Mouse (Mus musculus) liver, adult 2 months (tissue): ENCODE data around the gene Tmem191c. TPM values are rescaled to one million over a fixed set of nuclear protein-coding genes. Genes with fewer than 3 reads are reported as not detected.
A peak's percentile ranks its signal among the peaks of the same experiment; 100 is the strongest.
"Not testable (repeated sequence)": the region's sequence is repeated elsewhere in the genome, so short reads cannot be mapped to it uniquely, and the experiment has no call there.

Experiments
- DNase-seq: peaks from one replicate; pipeline ENCODE4 v3.0.0-alpha.2; 2011; ENCODE audit warnings: low read depth, low spot score; ENCODE audit errors: extremely low read depth
- H3K27ac ChIP-seq: fragments of 200-500 bp; replicated peaks from 2 replicates; pipeline ENCODE4 v1.5.1; 2012; ENCODE audit warnings: low read depth, mild to moderate bottlenecking, control low read depth, inconsistent platforms, low read length; ENCODE audit not compliant: insufficient read depth
- H3K27me3 ChIP-seq: fragments of 200-500 bp; 2 replicates; pipeline ENCODE4 v1.6.1; 2012; ENCODE audit warnings: mild to moderate bottlenecking, moderate library complexity, low read length, inconsistent platforms; ENCODE audit not compliant: control insufficient read depth, insufficient read depth
- H3K36me3 ChIP-seq: fragments of 200-500 bp; 2 replicates; pipeline ENCODE4 v1.6.1; 2012; ENCODE audit warnings: low read length, inconsistent platforms; ENCODE audit not compliant: control insufficient read depth, insufficient read depth
- H3K4me1 ChIP-seq: fragments of 200-500 bp; 2 replicates; pipeline ENCODE4 v1.6.1; 2011; ENCODE audit warnings: low read length; ENCODE audit not compliant: control insufficient read depth, insufficient read depth
- H3K4me3 ChIP-seq: fragments of 200-500 bp; 2 replicates; pipeline ENCODE4 v1.5.1; 2011; ENCODE audit warnings: low read depth, mild to moderate bottlenecking, control low read depth, low read length, moderate library complexity; ENCODE audit not compliant: insufficient read depth
- H3K79me2 ChIP-seq: fragments of 200-500 bp; 2 replicates; pipeline ENCODE4 v1.6.1; 2012; ENCODE audit warnings: inconsistent platforms, mild to moderate bottlenecking, low read length, moderate library complexity; ENCODE audit not compliant: control insufficient read depth, insufficient read depth
- H3K9ac ChIP-seq: fragments of 200-500 bp; 2 replicates; pipeline ENCODE4 v1.6.1; 2012; ENCODE audit warnings: low read depth, mild to moderate bottlenecking, control low read depth, inconsistent platforms, low read length
- CTCF ChIP-seq: fragments of 200-500 bp; IDR thresholded peaks from 2 replicates; pipeline ENCODE4 v1.5.1; 2011; ENCODE audit warnings: low read depth, low read length, control low read depth
- POLR2A ChIP-seq: fragments of 200-500 bp; IDR thresholded peaks from 2 replicates; pipeline ENCODE4 v1.6.1; 2011; ENCODE audit warnings: low read length, control low read depth; ENCODE audit not compliant: insufficient read depth; ENCODE audit errors: extremely low read depth
- WGBS: fragments of 180-500 bp; shearing (Covaris S2); methylation state at CpG from one replicate; pipeline ENCODE4 v1.1.7; 2018; 5-methylcytosine and 5-hydroxymethylcytosine counted together
- polyA plus RNA-seq: library from polyadenylated mRNA; depleted of rRNA; stranded (reverse); fragments of >200 nt; gene quantifications from 2 replicates; pipeline ENCODE4 v1.2.3, GENCODE M21; 2012; rRNA removed
- total RNA-seq: library from RNA; depleted of rRNA; stranded (reverse); fragments of >200 nt; gene quantifications from 2 replicates; pipeline ENCODE4 v1.2.3, GENCODE M21; 2014; rRNA removed

The Tmem191c gene
- total RNA-seq (0.37 and 0.87 TPM in 2 replicates), polyA plus RNA-seq (0.97 and 1.4 TPM in 2 replicates)

DNA sequence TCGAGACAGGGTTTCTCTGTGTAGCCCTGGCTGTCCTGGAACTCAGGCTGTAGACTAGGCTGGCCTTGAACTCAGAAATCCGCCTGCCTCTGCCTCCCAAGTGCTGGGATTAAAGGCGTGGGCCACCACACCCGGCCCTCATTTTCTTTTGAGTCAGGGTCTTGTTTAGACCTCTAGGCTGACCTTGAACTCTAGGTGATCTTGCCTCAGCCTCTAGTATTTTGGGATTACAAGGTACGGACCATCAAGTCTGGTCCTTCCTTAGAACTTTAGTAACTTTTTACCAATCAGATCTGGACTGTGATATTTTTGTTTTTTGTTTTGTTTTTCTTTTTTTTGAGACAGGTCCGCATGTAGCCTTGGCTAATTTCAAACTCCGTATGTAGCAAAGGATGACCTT is at the start of gene Tmem191c:
Gene Tmem191c (plus strand): TSS at position 357 of the 400 bp plus-strand sequence.
- Histone ChIP-seq H3K4me1 (peaks cover 5% of the 10 kb centered on the region), H3K27me3 (no peaks in the 10 kb centered on the region), H3K9ac (peak within 1 kb of the TSS; percentile 35), H3K4me3 (peak within 1 kb of the TSS; percentile 63), H3K36me3 (no peaks in the 10 kb centered on the region), H3K79me2 (no peaks in the 10 kb centered on the region), H3K27ac (no peak within 1 kb of the TSS)
- TF ChIP-seq CTCF (no peak), POLR2A (no peak)
- DNase-seq, result no peak
- 58% methylated on average over 7 of the region's 7 CpGs for WGBS

- TF ChIP-seq CTCF, result no peak
- TF ChIP-seq POLR2A, result no peak
- Histone ChIP-seq H3K27me3 (no peaks in the 10 kb centered on the region), H3K9ac (no peak overlapping the region), H3K27ac (no peak overlapping the region), H3K79me2 (no peaks in the 10 kb centered on the region), H3K4me3 (no peak overlapping the region), H3K4me1 (no peaks in the 10 kb centered on the region), H3K36me3 (no peaks in the 10 kb centered on the region)
- DNase-seq, result no peak
Observed at GRCm38 (mm10) chr16:17226496-17226895, 49.4 kb upstream of the Tmem191c start.

GRCm38 (mm10) chr16:17231523-17231922 is 44.4 kb upstream of the Tmem191c start:
- H3K79me2 ChIP-seq, H3K27ac ChIP-seq, H3K9ac ChIP-seq, H3K27me3 ChIP-seq, H3K4me3 ChIP-seq, H3K36me3 ChIP-seq, DNase-seq: not testable (repeated sequence)
- H3K4me1 ChIP-seq, result peaks cover 15% of the 10 kb centered on the region
- WGBS, result 97% methylated on average over 2 of the region's 2 CpGs

- Histone ChIP-seq H3K4me1 (peaks cover 15% of the 10 kb centered on the region), H3K36me3 (no peaks in the 10 kb centered on the region), H3K9ac (peak within 1 kb of the TSS; percentile 96), H3K4me3 (peak within 1 kb of the TSS; percentile 88), H3K27me3 (no peaks in the 10 kb centered on the region), H3K27ac (peak within 1 kb of the TSS; percentile 72), H3K79me2 (peaks cover 13% of the 10 kb centered on the region)
- WGBS, result 3% methylated on average over 59 of the region's 59 CpGs
- DNase-seq, result peak; percentile 81
- TF ChIP-seq CTCF, result no peak
- 0 out of 2 replicates have a peak, but pooled peaks have one; percentile 57 for TF ChIP-seq POLR2A
Observed at GRCm38 (mm10) chr16:17232794-17233701, 42.8 kb upstream of the Tmem191c start, which contains the start of gene Hic2. Hic2 (plus strand) TSS chr16:17233572.

DNA sequence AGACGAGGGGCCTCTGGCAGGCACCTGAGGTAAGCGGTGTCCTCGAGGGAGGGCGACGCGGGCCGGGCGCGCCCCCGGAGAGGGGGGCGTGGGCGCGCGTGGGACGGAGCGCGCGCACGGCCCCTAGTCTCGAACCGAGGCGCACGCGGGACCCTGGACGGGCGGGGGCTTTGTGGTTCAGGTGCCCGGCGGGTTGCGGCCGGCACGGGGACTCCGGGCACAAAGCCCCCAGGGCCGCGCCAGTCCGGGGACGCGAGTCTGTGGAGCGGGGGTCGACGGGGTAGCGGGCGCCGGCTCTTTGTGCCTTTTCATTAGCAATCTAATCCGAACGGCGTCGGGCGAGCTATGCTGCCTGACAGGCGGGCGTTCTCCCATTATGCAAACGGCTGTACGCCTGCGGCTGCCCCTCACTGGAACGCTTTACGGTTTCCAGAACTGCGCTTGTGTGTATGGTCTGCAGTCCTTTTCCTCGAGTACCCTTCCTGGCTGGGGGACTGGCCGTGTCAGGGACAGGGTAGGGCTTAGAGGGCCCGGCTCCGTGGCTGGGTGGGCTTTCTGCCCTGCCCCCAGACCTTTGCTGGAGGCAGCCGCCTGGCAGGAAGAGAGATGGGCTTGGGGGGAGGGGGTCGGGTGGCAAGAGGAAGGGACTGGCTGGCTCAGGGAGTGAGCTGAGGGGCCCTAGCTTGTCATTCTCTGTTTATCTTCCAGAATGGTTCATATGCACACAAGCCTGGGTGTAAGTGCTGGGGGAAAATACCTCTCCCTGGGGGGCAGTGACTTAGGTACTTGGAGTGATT is 42.0 kb upstream of the Tmem191c start:
- Histone ChIP-seq H3K4me3 (peak overlapping the region; percentile 88), H3K36me3 (no peaks in the 10 kb centered on the region), H3K27ac (peak overlapping the region; percentile 72), H3K79me2 (peaks cover 15% of the 10 kb centered on the region), H3K9ac (peak overlapping the region; percentile 96), H3K4me1 (peaks cover 15% of the 10 kb centered on the region), H3K27me3 (no peaks in the 10 kb centered on the region)
- no peak for TF ChIP-seq POLR2A
- no peak for TF ChIP-seq CTCF
- DNase-seq, result no peak
- under 1% methylated on average over 61 of the region's 62 CpGs for WGBS
